Mouse (Mus musculus): ENCODE results near the gene Atp6v1f. TPM values are rescaled to one million over a fixed set of nuclear protein-coding genes. Genes with fewer than 3 reads are reported as not detected.

Atp6v1f gene
- polyA plus RNA-seq, 3 experiments from 2014 or later = 332 to 391 (median 358) TPM

GRCm38 (mm10) chr6:29463388-29463787, 4.1 kb upstream of the Atp6v1f start:
- ATAC-seq = no peak

GRCm38 (mm10) chr6:29468851-29469250, 1.3 kb downstream of the Atp6v1f start:
- no peak for ATAC-seq

GRCm38 (mm10) chr6:29471137-29471536, 3.6 kb downstream of the Atp6v1f start, which contains the start of gene Atp6v1fnb:
TSS of gene Atp6v1fnb (plus strand) at chr6:29471437.
- ATAC-seq = no peak

- peak; percentile 88 for ATAC-seq
Observed at GRCm38 (mm10) chr6:29473941-29474691, 6.6 kb downstream of the Atp6v1f start.

- ATAC-seq = no peak
Observed at GRCm38 (mm10) chr6:29474736-29475135, 7.2 kb downstream of the Atp6v1f start.

- ATAC-seq = no peak
Observed at GRCm38 (mm10) chr6:29482691-29483090, 15.2 kb downstream of the Atp6v1f start.

- no peak for ATAC-seq
Observed at GRCm38 (mm10) chr6:29484716-29485559, 17.4 kb downstream of the Atp6v1f start.

- no peak for ATAC-seq
Observed at GRCm38 (mm10) chr6:29485951-29486350, 18.4 kb downstream of the Atp6v1f start.

GRCm38 (mm10) chr6:29494101-29494500, 26.6 kb downstream of the Atp6v1f start:
- no peak for ATAC-seq

- no peak for ATAC-seq
Observed at GRCm38 (mm10) chr6:29496270-29496669, 28.8 kb downstream of the Atp6v1f start.

GRCm38 (mm10) chr6:29497791-29498190, 30.3 kb downstream of the Atp6v1f start:
- ATAC-seq = no peak

- ATAC-seq = no peak
Observed at GRCm38 (mm10) chr6:29500177-29500576, 32.7 kb downstream of the Atp6v1f start.

- no peak for ATAC-seq
Observed at GRCm38 (mm10) chr6:29500810-29501209, 33.3 kb downstream of the Atp6v1f start.

- ATAC-seq = no peak
Observed at GRCm38 (mm10) chr6:29501599-29501998, 34.1 kb downstream of the Atp6v1f start.

- no peak for ATAC-seq
Observed at GRCm38 (mm10) chr6:29505493-29505892, 38.0 kb downstream of the Atp6v1f start.

- no peak for ATAC-seq
Observed at GRCm38 (mm10) chr6:29506834-29507233, 39.3 kb downstream of the Atp6v1f start.

- ATAC-seq = no peak
Observed at GRCm38 (mm10) chr6:29507447-29508309, 40.2 kb downstream of the Atp6v1f start, which contains the start of gene Kcp. TSS of gene Kcp (minus strand) at chr6:29507952.

GRCm38 (mm10) chr6:29509086-29509485, 41.6 kb downstream of the Atp6v1f start:
- no peak for ATAC-seq

GRCm38 (mm10) chr6:29513284-29513683, 45.8 kb downstream of the Atp6v1f start:
- peak; percentile 75 for ATAC-seq

GRCm38 (mm10) chr6:29517139-29517538, 49.6 kb downstream of the Atp6v1f start:
- ATAC-seq = peak; percentile 78

All from inflammation-experienced regulatory T-cells, adult 6 months (primary cell).